Mouse (Mus musculus) c-Kit-positive CD71-positive TER-119-negative erythroid progenitor cells, embryonic 14.5 days (primary cell): ENCODE data around the gene Pdgfa.

Experiments used
- DNase-seq: peaks from one replicate; pipeline ENCODE4 v3.0.0-alpha.2; 2013; ENCODE audit warnings: low read depth

The Pdgfa gene

GRCm38 (mm10) chr5:138994786-138995720 is 2.1 kb downstream of the Pdgfa start:
- DNase-seq: no peak

DNA sequence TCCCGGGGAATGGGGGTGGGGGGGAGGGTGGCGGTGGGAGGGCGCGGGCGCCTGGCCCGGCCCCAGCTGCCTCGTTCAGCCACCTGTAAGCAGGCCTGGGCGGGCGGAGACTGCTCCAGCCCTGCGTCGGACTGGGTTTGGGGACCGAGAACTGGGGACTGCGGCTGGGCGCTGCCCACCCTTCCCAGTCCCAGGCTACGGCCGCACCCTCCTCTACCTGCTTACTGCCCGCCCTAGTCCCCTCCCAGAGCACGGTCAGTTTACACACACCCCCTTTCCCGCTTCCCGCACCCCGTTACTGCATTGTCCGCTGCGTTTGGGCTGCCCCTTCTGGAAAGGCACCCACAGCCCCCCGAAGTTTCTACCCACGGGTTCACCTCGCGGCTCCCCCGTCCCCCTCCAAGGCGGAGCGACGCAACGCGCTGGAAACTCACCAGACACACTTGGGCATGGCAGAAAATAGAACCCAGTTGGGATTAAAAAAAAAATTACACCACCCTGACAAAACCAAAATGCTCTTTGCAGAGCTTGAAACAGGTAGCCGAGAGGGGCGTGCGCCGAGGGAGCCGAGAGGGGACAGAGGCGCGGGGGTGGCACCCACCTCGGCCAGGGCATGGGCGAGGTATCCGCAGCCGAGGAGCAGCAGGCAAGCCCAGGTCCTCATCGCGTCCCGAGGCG is 2.9 kb downstream of the Pdgfa start:
- no peak for DNase-seq

GRCm38 (mm10) chr5:138993371-138994107 is 3.6 kb downstream of the Pdgfa start:
- no peak for DNase-seq

DNA sequence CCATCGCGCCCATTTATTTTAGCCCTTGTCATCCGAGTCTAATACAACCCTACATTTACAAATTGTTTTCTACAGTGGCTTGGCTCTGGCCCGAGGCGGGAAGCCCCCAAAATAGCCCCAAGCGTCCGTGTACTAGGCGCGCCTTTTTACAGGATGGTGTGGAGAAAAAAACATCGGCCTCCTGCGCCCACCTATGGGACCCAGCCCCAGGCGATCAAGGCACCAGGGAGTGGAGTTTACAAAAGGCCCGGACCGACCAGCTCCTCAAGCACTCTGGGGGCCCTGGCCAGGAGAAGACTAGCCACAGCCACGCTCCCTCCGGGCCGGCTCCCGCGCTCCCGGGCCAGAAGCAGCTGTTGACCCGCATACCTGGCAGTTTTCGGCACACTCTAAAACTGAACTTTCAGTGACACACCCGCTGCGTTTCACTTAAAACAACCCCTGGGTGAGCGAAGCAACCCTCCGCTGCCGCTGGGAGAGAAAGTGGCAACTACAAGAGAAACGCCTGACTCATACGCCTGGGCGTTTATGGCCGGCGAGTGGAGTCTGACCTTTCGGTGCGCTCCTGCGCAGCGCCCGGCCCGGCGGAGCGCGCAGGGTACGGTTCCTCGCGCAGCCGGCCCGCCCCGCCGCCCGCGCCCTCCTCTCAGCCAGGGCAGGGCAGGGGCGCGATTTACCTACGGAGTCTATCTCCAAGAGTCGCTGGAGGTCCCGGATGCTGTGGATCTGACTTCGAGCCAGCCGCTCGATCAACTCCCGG is 4.4 kb downstream of the Pdgfa start:
- DNase-seq: no peak

DNA sequence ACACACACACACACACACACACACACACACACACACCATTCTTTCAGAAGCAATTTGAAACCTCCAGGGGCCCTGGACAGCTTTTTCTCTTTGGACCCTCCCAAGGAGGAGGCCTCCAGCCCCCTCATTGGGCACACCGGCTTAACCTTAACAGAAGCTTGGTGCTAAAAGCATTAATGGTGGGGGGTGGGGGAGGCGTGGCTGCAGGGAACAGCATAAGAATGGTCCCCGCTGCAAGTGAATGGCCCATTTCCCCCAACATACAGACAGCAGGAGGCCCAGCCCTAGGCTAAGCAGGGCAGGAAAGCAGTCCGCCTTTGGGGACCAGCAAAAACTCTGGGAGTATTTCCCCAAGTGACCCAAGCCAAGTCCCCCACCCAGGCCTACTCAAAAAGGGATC is 5.4 kb downstream of the Pdgfa start:
- DNase-seq: no peak

GRCm38 (mm10) chr5:138990659-138991380 is 6.3 kb downstream of the Pdgfa start:
- DNase-seq: no peak

DNA sequence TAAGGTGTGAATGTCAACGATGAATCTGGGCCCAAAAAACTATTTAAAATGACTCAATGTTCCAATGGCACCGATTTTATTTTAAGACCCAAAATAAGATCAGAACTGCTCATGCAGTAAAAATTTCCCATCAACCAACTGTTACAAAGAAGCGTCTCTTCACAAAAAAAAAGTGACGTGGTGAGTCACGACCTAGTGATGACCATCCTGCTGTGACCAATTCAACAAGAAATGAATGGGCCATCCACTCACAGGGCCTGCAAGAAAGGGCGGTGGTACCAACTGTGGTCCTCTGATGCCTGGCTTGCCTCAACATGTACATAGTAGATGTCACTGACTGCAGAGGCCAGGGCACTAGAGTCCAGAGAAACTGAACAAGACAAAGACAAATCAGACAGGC is 7.6 kb downstream of the Pdgfa start:
- DNase-seq: no peak

GRCm38 (mm10) chr5:138988764-138989163 is 8.4 kb downstream of the Pdgfa start:
- no peak for DNase-seq

- no peak for DNase-seq
These were observed 9.2 kb downstream of the Pdgfa start for GRCm38 (mm10) chr5:138987994-138988393.

GRCm38 (mm10) chr5:138981921-138982320 is 15.2 kb downstream of the Pdgfa start:
- no peak for DNase-seq

DNA sequence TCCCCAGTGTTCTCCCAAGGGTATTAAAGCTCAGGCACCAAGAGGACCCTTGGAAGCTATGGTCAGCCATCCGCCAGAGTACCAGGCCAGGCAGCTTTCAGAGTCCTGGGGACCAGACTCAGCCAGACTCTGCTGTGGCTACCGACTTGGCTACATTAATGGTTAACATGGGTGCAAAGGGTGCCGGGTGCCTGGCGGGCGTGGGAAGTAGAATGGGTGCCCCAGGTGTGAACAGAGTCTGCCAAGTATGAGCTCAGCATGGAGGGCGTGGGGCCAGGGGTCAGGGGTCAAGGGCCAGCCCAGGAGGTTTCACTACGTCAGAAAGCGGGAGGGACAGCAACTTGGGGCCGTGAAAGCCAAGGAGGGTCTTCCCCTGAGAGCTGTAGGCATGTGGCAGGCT is 16.6 kb downstream of the Pdgfa start:
- no peak for DNase-seq

DNA sequence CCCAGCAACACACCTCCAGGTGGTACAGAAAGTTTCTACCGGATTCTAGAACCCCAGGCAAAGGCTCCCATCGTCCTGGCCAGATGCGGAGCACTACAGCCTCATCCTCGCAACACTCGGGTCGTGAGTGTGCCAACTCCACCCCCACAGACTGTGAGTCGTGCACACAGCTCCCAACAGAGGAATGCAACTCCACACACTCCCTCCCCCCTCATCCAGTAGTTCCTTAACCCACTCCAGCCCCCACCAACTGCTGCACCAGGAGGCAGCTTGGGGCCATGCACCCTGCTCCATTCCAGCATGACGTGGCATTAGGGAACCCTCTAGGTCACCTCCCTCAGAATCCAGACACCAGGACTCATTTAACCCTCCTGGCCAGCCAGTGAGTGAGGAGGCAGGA is 17.3 kb downstream of the Pdgfa start:
- no peak for DNase-seq

DNA sequence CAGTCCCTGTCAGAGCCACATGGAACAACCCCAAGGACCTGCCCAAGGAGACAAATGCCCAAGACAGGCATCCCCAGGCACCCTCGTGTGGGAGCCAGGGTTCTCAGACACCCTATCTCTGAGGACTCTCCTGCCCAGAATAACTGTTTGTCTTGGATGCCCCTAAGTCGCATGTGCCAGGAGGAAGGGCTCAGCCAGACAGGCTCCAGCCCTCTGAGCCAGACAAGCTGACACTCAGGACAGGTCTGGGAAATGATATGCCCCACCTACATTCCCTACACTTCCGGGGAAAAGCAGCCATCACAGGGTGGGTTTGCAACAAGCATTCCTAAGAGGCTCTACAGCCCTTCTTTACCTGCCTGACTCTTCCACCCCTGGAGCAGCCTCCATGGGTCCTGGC is 19.4 kb downstream of the Pdgfa start:
- no peak for DNase-seq

DNA sequence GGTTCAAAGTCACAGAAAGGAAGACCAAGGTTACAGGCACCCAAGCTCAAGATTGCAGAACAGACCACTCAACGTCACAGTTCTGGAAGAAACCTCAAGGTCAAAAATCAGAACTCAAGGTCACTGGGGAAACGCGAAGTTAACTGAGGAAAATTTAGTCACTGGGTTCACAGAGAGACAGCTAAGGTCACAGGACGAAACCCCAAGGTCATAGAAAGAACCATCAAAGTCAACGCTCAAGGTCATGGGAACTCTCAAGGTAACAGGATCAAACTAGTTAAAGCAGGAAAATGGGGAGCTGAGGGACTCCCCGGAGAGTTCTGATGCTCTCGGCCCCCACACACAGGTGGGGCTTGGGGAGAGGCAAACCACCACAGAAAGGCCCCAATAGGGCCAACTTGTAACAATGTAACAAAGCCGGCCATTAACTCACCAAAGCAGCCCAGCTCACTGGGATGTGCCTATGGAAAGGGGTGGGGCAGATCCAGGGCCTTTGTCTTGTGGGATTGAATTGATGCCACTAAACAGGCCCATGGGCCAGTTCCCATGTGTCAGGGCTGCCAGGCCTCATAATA is 22.2 kb downstream of the Pdgfa start:
- DNase-seq: no peak

GRCm38 (mm10) chr5:138973480-138973879 is 23.7 kb downstream of the Pdgfa start:
- no peak for DNase-seq

GRCm38 (mm10) chr5:138971405-138971804 is 25.8 kb downstream of the Pdgfa start:
- DNase-seq: no peak

DNA sequence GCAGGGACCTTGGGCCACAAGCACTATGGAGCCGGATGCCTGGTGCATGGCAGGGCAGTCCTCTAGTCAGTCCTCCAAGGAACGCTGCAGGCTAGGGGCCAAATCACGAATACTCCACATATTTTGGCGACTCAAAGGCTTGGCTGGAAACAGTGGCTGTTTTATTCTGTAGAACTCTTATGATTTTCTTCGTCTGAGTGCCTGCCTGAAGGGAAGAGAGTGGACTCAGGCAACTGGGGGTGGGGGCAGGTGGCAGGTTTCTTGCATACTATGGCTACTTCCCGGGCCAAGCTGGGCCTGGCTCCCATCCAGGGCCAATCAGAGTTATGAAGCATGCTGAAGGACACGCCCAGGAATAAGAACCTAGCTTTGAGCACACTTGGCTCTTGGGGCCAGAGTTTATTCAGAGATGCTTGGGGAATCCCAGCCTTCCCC is 27.1 kb downstream of the Pdgfa start:
- no peak for DNase-seq

GRCm38 (mm10) chr5:138966033-138966724 is 31.0 kb downstream of the Pdgfa start:
- no peak for DNase-seq

GRCm38 (mm10) chr5:138965590-138965989 is 31.6 kb downstream of the Pdgfa start:
- no peak for DNase-seq

DNA sequence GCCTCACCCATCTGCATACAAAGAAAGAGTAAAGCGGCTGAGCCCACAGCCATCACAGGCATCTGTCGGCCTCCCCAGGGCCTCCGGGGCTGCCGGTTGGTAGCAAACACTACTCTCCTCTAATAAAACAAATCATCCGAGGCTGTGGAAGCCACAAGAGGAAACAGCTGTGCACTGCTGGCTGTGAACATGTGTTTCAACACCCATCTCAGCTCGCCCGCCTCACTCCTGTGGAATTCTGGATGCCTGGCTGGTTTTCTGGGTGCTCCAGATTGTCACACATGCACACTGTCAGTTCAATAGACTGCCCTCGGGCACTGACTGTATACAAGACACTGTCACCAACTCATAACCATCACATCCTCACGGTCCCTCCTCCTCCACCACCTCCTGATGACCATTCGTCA is 40.7 kb downstream of the Pdgfa start:
- DNase-seq: no peak
